Mouse (Mus musculus): ENCODE measurements around the gene Inhbc.

GRCm38 (mm10) chr10:127380251-127380691 is 10.0 kb upstream of the Inhbc start, which contains the start of gene R3hdm2:
- TF ChIP-seq CTCF (IDR thresholded peaks at IDR 0.05; ENCODE audit: borderline replicate concordance, insufficient read depth, low read length) (no peak), POLR2A (IDR thresholded peaks at IDR 0.05; ENCODE audit: low read depth, low read length) (peak; percentile 54)

Data from embryonic fibroblast, embryonic 13.5 days (primary cell).